Mouse (Mus musculus) adrenal gland, postnatal 36 days (tissue): ENCODE measurements around the gene Cadm4. TPM values are rescaled to one million over a fixed set of nuclear protein-coding genes. Genes with fewer than 3 reads are reported as not detected.
A peak's percentile ranks its signal among the peaks of the same experiment; 100 is the strongest.
"Not testable (repeated sequence)": the region's sequence is repeated elsewhere in the genome, so short reads cannot be mapped to it uniquely, and the experiment has no call there.

Experiments used
- DNase-seq, 2 experiments: peaks; one replicate each; pipeline ENCODE4 v3.0.0; 2021; ENCODE audit warnings: mixed read lengths in 1 of 2
- total RNA-seq, 2 experiments: library from RNA; stranded (reverse); gene quantifications; 2 replicates each; pipeline ENCODE4 v1.2.3; 2021

Gene Cadm4
- total RNA-seq, 2 experiments from 2014 or later = 2.8 to 3.6 TPM

GRCm38 (mm10) chr7:24500929-24501328 is 19.1 kb downstream of the Cadm4 start:
- DNase-seq = peak; percentile 34 to 42

GRCm38 (mm10) chr7:24501492-24501891 is 19.7 kb downstream of the Cadm4 start:
- peak; percentile 15 to 51 for DNase-seq

- DNase-seq = no peak
Measured at GRCm38 (mm10) chr7:24504004-24504403, 22.2 kb downstream of the Cadm4 start.

GRCm38 (mm10) chr7:24504868-24505267 is 23.0 kb downstream of the Cadm4 start:
- no peak for DNase-seq

- DNase-seq = no peak
Measured at GRCm38 (mm10) chr7:24505447-24506064, 23.7 kb downstream of the Cadm4 start.

GRCm38 (mm10) chr7:24506065-24506459 is 24.2 kb downstream of the Cadm4 start:
- no peak for DNase-seq

GRCm38 (mm10) chr7:24506476-24506837 is 24.6 kb downstream of the Cadm4 start:
- peak; percentile 36 to 65 for DNase-seq

GRCm38 (mm10) chr7:24506838-24507725 is 25.3 kb downstream of the Cadm4 start, which contains the start of gene Zfp428:
Gene Zfp428, plus strand, starts transcription at chr7:24507006.
- peak; percentile 87 to 94 for DNase-seq

GRCm38 (mm10) chr7:24507726-24508114 is 25.9 kb downstream of the Cadm4 start:
- no peak for DNase-seq

GRCm38 (mm10) chr7:24512355-24512754 is 30.5 kb downstream of the Cadm4 start, which contains the start of gene AC161166.1:
Gene AC161166.1, minus strand, starts transcription at chr7:24512455.
- DNase-seq = no peak

GRCm38 (mm10) chr7:24516319-24516718 is 34.5 kb downstream of the Cadm4 start:
- DNase-seq = peak; percentile 28 to 43

GRCm38 (mm10) chr7:24517077-24517476 is 35.3 kb downstream of the Cadm4 start:
- no peak for DNase-seq

GRCm38 (mm10) chr7:24517654-24518053 is 35.8 kb downstream of the Cadm4 start:
- no peak for DNase-seq

GRCm38 (mm10) chr7:24519130-24519529 is 37.3 kb downstream of the Cadm4 start:
- no peak for DNase-seq

GRCm38 (mm10) chr7:24520054-24520453 is 38.2 kb downstream of the Cadm4 start:
- DNase-seq = not testable (repeated sequence)

- DNase-seq = no peak
Measured at GRCm38 (mm10) chr7:24522805-24523204, 41.0 kb downstream of the Cadm4 start.

GRCm38 (mm10) chr7:24523723-24524122 is 41.9 kb downstream of the Cadm4 start:
- no peak for DNase-seq

- DNase-seq = no peak
Measured at GRCm38 (mm10) chr7:24524978-24525377, 43.2 kb downstream of the Cadm4 start.

GRCm38 (mm10) chr7:24525686-24526420 is 44.0 kb downstream of the Cadm4 start:
- no peak for DNase-seq

- peak in 1 of 2 experiments; percentile 25 for DNase-seq
Measured at GRCm38 (mm10) chr7:24528861-24529260, 47.0 kb downstream of the Cadm4 start.

GRCm38 (mm10) chr7:24529580-24529979 is 47.8 kb downstream of the Cadm4 start:
- DNase-seq = no peak
